Mouse (Mus musculus) duodenum, adult 2 months (tissue): Measurements from ENCODE around the gene Flg. TPM values are rescaled to one million over a fixed set of nuclear protein-coding genes. Genes with fewer than 3 reads are reported as not detected.

ENCODE experiments used
- polyA plus RNA-seq: library from polyadenylated mRNA; depleted of rRNA; stranded (reverse); fragments of >200 nt; gene quantifications from 2 replicates; pipeline ENCODE4 v1.2.3, GENCODE M21; 2012; ENCODE audit warnings: low replicate concordance; rRNA removed

Flg gene
- polyA plus RNA-seq = 0.07 TPM in 1 of 2 replicates, not detected in the other

DNA sequence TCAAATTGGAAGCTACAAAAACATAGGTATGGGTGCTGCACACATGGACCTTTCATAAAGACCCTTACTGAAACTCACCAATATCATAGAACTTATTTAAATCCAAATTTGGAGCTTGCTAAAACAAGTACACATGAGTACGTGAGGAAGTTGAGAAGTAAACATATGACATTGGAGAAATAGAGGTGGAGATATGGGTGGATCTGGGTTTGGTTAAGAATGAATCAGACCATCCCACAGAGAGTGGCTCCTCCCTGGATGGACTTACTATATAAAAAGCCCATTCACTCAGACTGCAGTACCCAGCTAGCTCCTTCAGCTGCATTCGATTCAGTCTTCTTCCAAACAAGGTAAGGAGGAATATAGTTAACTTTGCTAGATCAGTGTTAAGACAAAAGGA, at the start of gene Flg:
TSS of gene Flg (plus strand) at position 301 of the 400 bp plus-strand sequence.

DNA sequence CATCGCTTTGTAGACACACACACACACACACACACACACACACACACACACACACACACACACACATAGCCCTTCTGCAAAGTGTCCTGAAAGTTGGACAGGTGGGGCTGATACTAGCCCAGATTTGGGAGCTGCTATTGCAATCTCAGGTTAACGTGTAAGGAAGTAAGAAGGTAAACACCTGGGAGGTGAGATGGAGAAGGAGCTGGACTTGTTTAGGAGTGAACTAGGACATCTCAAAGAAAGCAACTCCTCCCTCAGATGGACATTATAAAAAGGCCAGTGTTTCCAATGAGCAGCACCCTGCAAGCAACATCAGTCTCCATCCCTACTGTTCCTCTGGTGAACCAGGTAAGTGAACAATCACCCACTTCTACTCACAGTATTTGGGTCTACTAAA, 46.1 kb downstream of the Flg start, which contains the start of gene Hrnr:
TSS of gene Hrnr (plus strand) at position 301 of the 400 bp plus-strand sequence.

Other genes starting within 250 kb of the Flg start
- gene Gm4858, start 204.7 kb upstream of the Flg start, polyA plus RNA-seq = not detected in 2 replicates
- gene Crnn, start 128.7 kb upstream of the Flg start, polyA plus RNA-seq = not detected in 2 replicates
- gene Flg2, start 76.2 kb upstream of the Flg start, polyA plus RNA-seq = not detected in 2 replicates
- gene Hrnr, start 46.2 kb downstream of the Flg start, polyA plus RNA-seq = not detected in 2 replicates
- gene Rptn, start 120.2 kb downstream of the Flg start, polyA plus RNA-seq = not detected in 2 replicates
- gene Tchh, start 168.8 kb downstream of the Flg start, polyA plus RNA-seq = not detected in 2 replicates
- gene Tchhl1, start 195.2 kb downstream of the Flg start, polyA plus RNA-seq = not detected in 2 replicates
- gene S100a11, start 247.0 kb downstream of the Flg start, polyA plus RNA-seq = 38.7 and 56.5 TPM in 2 replicates